11 mouse cellular contexts compared by ENCODE assay signal in genomic region chr9:65535191-65535722, GRCm38 (mm10). TPM values are rescaled to one million over a fixed set of nuclear protein-coding genes. Genes with fewer than 3 reads are reported as not detected.
DNase-seq lines count a peak whose midpoint lies in the region; ATAC-seq lines count a peak whose summit lies in the region.
"Had no signal": no experiment of that assay in that cellular context is flagged by ENCODE, and none has a peak within 500 bp of the region (broad histone marks: within the 10 kb centered on the region; RNA-seq: fewer than 3 reads in every experiment).

No protein-coding gene starts in this region.

- DNase-seq in CD4-positive, CD25-positive, alpha-beta regulatory T cell, adult 2 months (ENCODE audit: low read depth, low spot score), result peak; percentile 84
- peak; percentile 83 for DNase-seq in T-cell, adult 2 months (ENCODE audit: low spot score)
- DNase-seq in lung, postnatal 25 days (ENCODE audit: low spot score), result peak; percentile 69
- DNase-seq in splenic B cell, adult 2 months (ENCODE audit: low read depth, low spot score), result peak; percentile 96
- DNase-seq in midbrain, embryonic 14.5 days, result no peak
- DNase-seq in heart, adult 8-10 months (ENCODE audit: low spot score), result no peak
- DNase-seq: cerebellum, postnatal 36 days had no signal

- no peak overlapping the region for H3K4me3 ChIP-seq in hindbrain, embryonic 12.5 days
- no peak overlapping the region for H3K4me3 ChIP-seq in midbrain, embryonic 14.5 days (replicated peaks; ENCODE audit: low read depth, low read length)
- H3K4me3 ChIP-seq: forebrain, embryonic 12.5 days; limb, embryonic 15.5 days had no signal

- 80% methylated on average over 3 of the region's 3 CpGs for WGBS in hindbrain, embryonic 12.5 days
- 83% methylated on average over 3 of the region's 3 CpGs for WGBS in midbrain, embryonic 14.5 days

- no peaks in the 10 kb centered on the region for H3K4me1 ChIP-seq in hindbrain, embryonic 12.5 days
- no peaks in the 10 kb centered on the region for H3K4me1 ChIP-seq in midbrain, embryonic 14.5 days (ENCODE audit: control insufficient read depth, insufficient read depth, low read length)
- H3K4me1 ChIP-seq: forebrain, embryonic 12.5 days; limb, embryonic 15.5 days had no signal

- no peaks in the 10 kb centered on the region for H3K36me3 ChIP-seq in splenic B cell, adult 2 months (ENCODE audit: control insufficient read depth, insufficient read depth, low read length, poor library complexity, severe bottlenecking)
- H3K36me3 ChIP-seq in hindbrain, embryonic 12.5 days, result no peaks in the 10 kb centered on the region
- no peaks in the 10 kb centered on the region for H3K36me3 ChIP-seq in midbrain, embryonic 14.5 days (ENCODE audit: control insufficient read depth, insufficient read depth, low read length)
- H3K36me3 ChIP-seq: forebrain, embryonic 12.5 days; limb, embryonic 15.5 days had no signal

- H3K4me2 ChIP-seq in hindbrain, embryonic 12.5 days (replicated peaks), result no peak overlapping the region
- H3K4me2 ChIP-seq in midbrain, embryonic 14.5 days (ENCODE audit: low read length), result no peak overlapping the region
- H3K4me2 ChIP-seq: forebrain, embryonic 12.5 days; limb, embryonic 15.5 days had no signal

- ATAC-seq in hindbrain, embryonic 12.5 days (ENCODE audit: low FRiP score), result no peak
- no peak for ATAC-seq in midbrain, embryonic 14.5 days (ENCODE audit: low FRiP score, low TSS enrichment)

- H3K9me3 ChIP-seq in hindbrain, embryonic 12.5 days (replicated peaks), result no peaks in the 10 kb centered on the region
- no peaks in the 10 kb centered on the region for H3K9me3 ChIP-seq in midbrain, embryonic 14.5 days (ENCODE audit: control insufficient read depth, low read length)
- H3K9me3 ChIP-seq: forebrain, embryonic 12.5 days; limb, embryonic 15.5 days had no signal

- no peaks in the 10 kb centered on the region for H3K27me3 ChIP-seq in splenic B cell, adult 2 months (ENCODE audit: control insufficient read depth, insufficient read depth, low read length, poor library complexity, severe bottlenecking)
- H3K27me3 ChIP-seq in hindbrain, embryonic 12.5 days, result no peaks in the 10 kb centered on the region
- no peaks in the 10 kb centered on the region for H3K27me3 ChIP-seq in midbrain, embryonic 14.5 days (ENCODE audit: control insufficient read depth, insufficient read depth, low read length)
- H3K27me3 ChIP-seq: forebrain, embryonic 12.5 days; limb, embryonic 15.5 days had no signal

- no peak overlapping the region for H3K9ac ChIP-seq in hindbrain, embryonic 12.5 days
- no peak overlapping the region for H3K9ac ChIP-seq in midbrain, embryonic 14.5 days (replicated peaks; ENCODE audit: low read length)
- H3K9ac ChIP-seq: forebrain, embryonic 12.5 days; limb, embryonic 15.5 days had no signal

- H3K27ac ChIP-seq in hindbrain, embryonic 12.5 days, result no peak overlapping the region
- no peak overlapping the region for H3K27ac ChIP-seq in midbrain, embryonic 14.5 days (replicated peaks; ENCODE audit: low read depth, low read length)
- H3K27ac ChIP-seq: forebrain, embryonic 12.5 days; limb, embryonic 15.5 days had no signal

RNA-seq across cellular contexts. Expression of gene Ankdd1a, which starts 15.3 kb away (rescaled TPM):
- 0.22 TPM in 1 of 2 replicates, not detected in the other for polyA plus RNA-seq in hindbrain, embryonic 12.5 days (2016; fragmentation: Nextera tagmentation; extraction: Ambion mirVana)
- polyA plus RNA-seq in midbrain, embryonic 14.5 days (2014; fragmentation: Nextera tagmentation; extraction: Ambion mirVana), result 0.55 and 1.00 TPM in 2 replicates
- not detected for total RNA-seq in heart, adult 8-10 months (2022)
- polyA plus RNA-seq: heart, postnatal 0 days had no signal

RNA-seq across cellular contexts. Expression of gene Plekho2, which starts 44.6 kb away (rescaled TPM):
- polyA plus RNA-seq in hindbrain, embryonic 12.5 days (2016; fragmentation: Nextera tagmentation; extraction: Ambion mirVana), result 12.4 and 14.1 TPM in 2 replicates
- 2.9 and 4.6 TPM in 2 replicates for polyA plus RNA-seq in midbrain, embryonic 14.5 days (2014; fragmentation: Nextera tagmentation; extraction: Ambion mirVana)
- 10 to 100 TPM in 3 of 4 experiments, 1 to 10 TPM in 1; 7.4 to 12.3 (median 10.8) TPM for total RNA-seq in heart, adult 8-10 months (2022)

RNA-seq across cellular contexts. Expression of gene Pif1, which starts 51.7 kb away (rescaled TPM):
- polyA plus RNA-seq in hindbrain, embryonic 12.5 days (2016; fragmentation: Nextera tagmentation; extraction: Ambion mirVana), result 13.9 and 16.5 TPM in 2 replicates
- polyA plus RNA-seq in midbrain, embryonic 14.5 days (2014; fragmentation: Nextera tagmentation; extraction: Ambion mirVana), result 1.5 and 2.6 TPM in 2 replicates
- total RNA-seq in heart, adult 8-10 months (2022), result not detected

Comparison
In these comparisons a context has a peak if more than half of its experiments do, and no peak if none do; other contexts are left out.
1. DNase-seq: peak in CD4-positive, CD25-positive, alpha-beta regulatory T cell, adult 2 months (single experiment), T-cell, adult 2 months (single experiment), lung, postnatal 25 days (single experiment) and splenic B cell, adult 2 months (single experiment); none in midbrain, embryonic 14.5 days (single experiment) and heart, adult 8-10 months (single experiment).